Mouse (Mus musculus) stomach, embryonic 15.5 days (tissue): ENCODE results near the gene Fcor. TPM values are rescaled to one million over a fixed set of nuclear protein-coding genes. Genes with fewer than 3 reads are reported as not detected.
A peak's percentile ranks its signal among the peaks of the same experiment; 100 is the strongest.

Experiments used
- ATAC-seq: fragments of 200-750 bp; cut with Nextera tagmentation; 2 replicates; pipeline ENCODE4 v1.8.0; 2017; ENCODE audit warnings: low read depth, moderate number of reproducible peaks, moderate TSS enrichment; ENCODE audit not compliant: insufficient read depth, low FRiP score
- H3K27ac ChIP-seq: fragments of 300-500 bp; sonication (generic); 2 replicates; pipeline ENCODE4 v1.5.1; 2015; ENCODE audit warnings: mild to moderate bottlenecking, inconsistent platforms
- H3K27me3 ChIP-seq: fragments of 300-500 bp; sonication (generic); replicated peaks from 2 replicates; pipeline ENCODE4 v1.6.1; 2015; ENCODE audit warnings: inconsistent platforms
- H3K36me3 ChIP-seq: fragments of 300-500 bp; sonication (generic); 2 replicates; pipeline ENCODE4 v1.6.1; 2015; ENCODE audit warnings: inconsistent platforms
- H3K4me1 ChIP-seq: fragments of 300-500 bp; sonication (generic); 2 replicates; pipeline ENCODE4 v1.6.1; 2015; ENCODE audit warnings: inconsistent platforms
- H3K4me2 ChIP-seq: fragments of 300-500 bp; sonication (generic); 2 replicates; pipeline ENCODE4 v1.6.1; 2015; ENCODE audit warnings: mild to moderate bottlenecking, inconsistent platforms
- H3K4me3 ChIP-seq: fragments of 300-500 bp; sonication (generic); replicated peaks from 2 replicates; pipeline ENCODE4 v1.5.1; 2015; ENCODE audit warnings: inconsistent platforms
- H3K9ac ChIP-seq: fragments of 300-500 bp; sonication (generic); 2 replicates; pipeline ENCODE4 v1.6.1; 2015; ENCODE audit warnings: inconsistent platforms
- H3K9me3 ChIP-seq: fragments of 300-500 bp; sonication (generic); 2 replicates; pipeline ENCODE4 v1.6.1; 2016; ENCODE audit warnings: inconsistent platforms
- WGBS: fragments of 180-500 bp; shearing (Covaris S2); methylation state at CpG from one replicate; pipeline ENCODE4 v1.1.7; 2015; 5-methylcytosine and 5-hydroxymethylcytosine counted together
- polyA plus RNA-seq: library from polyadenylated mRNA; unstranded; fragments of >200 nt; fragmentation: Nextera tagmentation; extraction: Ambion mirVana; gene quantifications from 2 replicates; pipeline ENCODE4 v1.2.1, GENCODE M21; 2015

The Fcor gene
- polyA plus RNA-seq, 1 experiment from 2014 or later = 11.3 TPM

DNA sequence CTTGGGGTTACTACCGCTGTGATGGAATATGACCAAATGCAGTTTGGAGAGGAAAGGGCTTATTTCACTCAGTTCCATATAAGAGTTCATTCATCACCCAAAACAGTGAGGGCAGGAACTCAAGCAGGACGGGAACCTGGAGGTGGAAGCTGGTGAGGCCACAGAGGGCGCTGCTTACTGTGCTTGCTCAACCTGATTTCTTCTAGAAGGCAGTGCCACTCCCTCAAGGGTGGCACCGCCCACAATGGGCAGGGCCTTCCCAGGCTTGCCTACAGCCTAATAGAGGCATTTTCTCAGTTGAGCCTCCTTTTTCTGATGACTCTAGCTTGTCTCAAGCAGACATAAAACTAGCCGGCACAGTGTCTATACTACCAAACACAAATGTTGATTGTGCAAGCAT, 26.4 kb downstream of the Fcor start:
- peak; percentile 80 for ATAC-seq
- H3K9ac ChIP-seq = no peak overlapping the region
- no peaks in the 10 kb centered on the region for H3K27me3 ChIP-seq
- H3K4me3 ChIP-seq = no peak overlapping the region
- H3K27ac ChIP-seq = no peak overlapping the region
- no peak overlapping the region for H3K4me2 ChIP-seq
- no peaks in the 10 kb centered on the region for H3K9me3 ChIP-seq
- H3K36me3 ChIP-seq = no peaks in the 10 kb centered on the region
- WGBS = 23% methylated on average over 5 of the region's 5 CpGs
- H3K4me1 ChIP-seq = no peaks in the 10 kb centered on the region

DNA sequence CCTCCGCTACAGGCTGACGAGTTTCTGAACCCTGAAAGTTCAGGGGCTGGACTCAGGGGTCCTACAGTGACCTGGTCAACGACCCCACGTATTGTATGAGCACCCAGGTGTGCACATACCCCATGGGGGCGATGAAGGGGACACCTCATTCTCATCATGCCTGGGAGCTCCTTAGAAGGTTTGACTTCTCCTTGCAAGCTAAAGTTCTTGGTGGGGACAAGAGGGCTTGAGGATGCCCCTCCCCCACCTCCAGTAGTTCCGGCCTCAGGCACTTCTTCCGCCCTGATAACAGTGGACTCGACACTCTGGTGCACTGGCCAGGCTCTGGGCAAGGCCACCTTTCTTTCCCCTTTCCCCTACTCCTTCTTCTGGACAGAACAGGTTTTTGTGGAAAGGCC, 40.7 kb downstream of the Fcor start:
- H3K27me3 ChIP-seq = 0 out of 2 replicates have a peak, but pooled peaks cover 6% of the 10 kb centered on the region
- H3K4me1 ChIP-seq = peaks cover 11% of the 10 kb centered on the region
- peak overlapping the region; percentile 48; the same call in 1 of the 2 replicates for H3K9ac ChIP-seq
- no peaks in the 10 kb centered on the region for H3K9me3 ChIP-seq
- H3K4me3 ChIP-seq = peak overlapping the region; percentile 66
- WGBS = 11% methylated on average over 8 of the region's 8 CpGs
- peak; percentile 38; the same call in 1 of the 2 replicates for ATAC-seq
- H3K27ac ChIP-seq = no peak overlapping the region
- H3K36me3 ChIP-seq = peaks cover 14% of the 10 kb centered on the region; the same call in 1 of the 2 replicates
- H3K4me2 ChIP-seq = peak overlapping the region; percentile 76

DNA sequence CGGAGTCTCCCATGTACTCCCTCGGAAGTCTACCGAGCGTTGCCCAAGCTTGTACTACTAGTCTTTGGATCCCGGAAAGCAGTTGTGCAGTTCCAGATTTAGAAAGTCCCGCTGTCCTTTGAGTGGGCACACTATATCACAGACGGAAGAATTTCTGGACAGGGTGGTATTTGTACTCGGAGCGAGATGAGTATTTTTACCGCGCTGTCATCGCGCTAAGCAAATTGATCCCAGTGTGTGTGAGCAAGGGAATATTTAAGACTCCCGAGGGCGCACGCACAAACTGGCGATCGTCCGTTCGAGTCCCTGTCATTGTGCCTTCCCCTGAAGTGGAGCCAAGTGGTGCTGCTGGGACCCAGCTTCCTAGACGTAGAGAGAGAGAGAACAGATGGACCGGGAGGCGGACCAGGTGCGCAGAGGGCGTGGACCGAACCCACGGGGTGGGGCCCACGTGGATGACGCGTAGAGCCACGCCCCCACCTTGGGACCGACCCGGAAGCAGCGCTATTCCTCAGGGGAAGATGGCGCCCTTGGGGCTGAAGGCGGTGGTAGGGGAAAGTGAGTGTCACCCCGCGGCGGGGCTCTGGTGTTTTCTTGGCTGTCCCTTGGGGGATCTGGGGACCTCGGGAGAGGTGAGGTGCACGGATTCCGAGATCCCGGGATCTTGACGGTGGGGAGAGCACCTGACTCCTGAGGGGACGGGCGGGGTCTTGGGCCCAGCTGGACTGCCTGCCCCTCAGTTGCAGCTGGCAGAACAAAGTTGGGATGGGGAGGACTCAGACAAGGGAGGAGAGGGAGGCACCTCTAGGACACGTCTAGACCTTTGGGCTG, 41.3 kb downstream of the Fcor start, which contains the start of gene Stxbp2:
Gene Stxbp2 (plus strand): TSS at position 309 of the 831 bp plus-strand sequence.
- Histone ChIP-seq H3K4me3 (peak within 1 kb of the TSS; percentile 66), H3K4me2 (peak within 1 kb of the TSS; percentile 76), H3K27me3 (0 out of 2 replicates have a peak, but pooled peaks cover 6% of the 10 kb centered on the region), H3K9ac (peak within 1 kb of the TSS; percentile 48; the same call in 1 of the 2 replicates), H3K36me3 (peaks cover 12% of the 10 kb centered on the region; the same call in 1 of the 2 replicates), H3K9me3 (no peaks in the 10 kb centered on the region), H3K27ac (no peak within 1 kb of the TSS), H3K4me1 (peaks cover 11% of the 10 kb centered on the region)
- ATAC-seq = peak; percentile 88
- 6% methylated on average over 47 of the region's 47 CpGs for WGBS

DNA sequence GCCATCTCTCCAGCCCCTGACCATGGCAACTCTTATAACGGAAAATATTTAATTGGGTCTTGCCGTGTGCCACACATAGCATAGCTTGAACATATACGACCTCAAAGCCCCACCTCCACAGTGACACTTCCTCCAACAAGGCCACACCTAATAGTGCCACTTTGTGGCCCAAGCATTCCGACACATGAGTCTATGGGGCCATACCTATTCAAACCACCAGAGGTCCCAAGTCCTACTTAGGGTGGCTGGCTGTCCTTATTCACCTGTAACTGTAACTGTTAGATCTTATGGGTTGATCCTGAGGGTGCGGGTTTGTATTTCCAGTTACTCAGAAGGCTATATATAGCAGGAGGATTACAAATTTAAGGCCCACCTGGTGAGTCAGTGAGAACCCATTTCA, 44.1 kb downstream of the Fcor start:
- H3K9ac ChIP-seq = no peak overlapping the region
- H3K4me3 ChIP-seq = no peak overlapping the region
- peaks cover 11% of the 10 kb centered on the region for H3K4me1 ChIP-seq
- H3K36me3 ChIP-seq = no peaks in the 10 kb centered on the region
- H3K9me3 ChIP-seq = no peaks in the 10 kb centered on the region
- H3K27ac ChIP-seq = no peak overlapping the region
- WGBS = 24% methylated on average over 5 of the region's 5 CpGs
- ATAC-seq = no peak
- H3K4me2 ChIP-seq = no peak overlapping the region
- H3K27me3 ChIP-seq = 0 out of 2 replicates have a peak, but pooled peaks cover 6% of the 10 kb centered on the region

DNA sequence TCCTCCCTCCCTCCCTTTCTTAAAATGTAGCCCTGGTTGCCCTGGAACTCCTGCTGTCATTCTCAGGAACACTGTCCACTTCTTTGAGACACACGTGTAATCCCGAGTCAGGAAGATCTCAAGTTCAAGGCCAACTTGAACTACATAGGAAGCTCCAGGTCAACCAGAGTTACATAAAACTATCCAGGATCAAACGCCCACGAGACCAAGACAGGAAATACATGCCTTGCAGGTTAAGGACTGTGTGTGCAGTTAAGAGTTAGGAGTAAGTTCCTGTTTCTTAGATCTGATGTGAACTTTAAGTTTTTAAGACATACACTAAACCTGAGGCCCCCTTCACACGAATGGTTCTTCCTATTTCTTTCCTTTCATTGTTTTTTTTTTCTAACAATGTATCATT, 45.2 kb downstream of the Fcor start:
- Histone ChIP-seq H3K27ac (no peak overlapping the region), H3K9ac (no peak overlapping the region), H3K27me3 (0 out of 2 replicates have a peak, but pooled peaks cover 6% of the 10 kb centered on the region), H3K36me3 (no peaks in the 10 kb centered on the region), H3K4me2 (no peak overlapping the region), H3K9me3 (no peaks in the 10 kb centered on the region), H3K4me1 (peaks cover 12% of the 10 kb centered on the region), H3K4me3 (no peak overlapping the region)
- ATAC-seq = no peak
- WGBS = 56% methylated on average over 5 of the region's 5 CpGs

DNA sequence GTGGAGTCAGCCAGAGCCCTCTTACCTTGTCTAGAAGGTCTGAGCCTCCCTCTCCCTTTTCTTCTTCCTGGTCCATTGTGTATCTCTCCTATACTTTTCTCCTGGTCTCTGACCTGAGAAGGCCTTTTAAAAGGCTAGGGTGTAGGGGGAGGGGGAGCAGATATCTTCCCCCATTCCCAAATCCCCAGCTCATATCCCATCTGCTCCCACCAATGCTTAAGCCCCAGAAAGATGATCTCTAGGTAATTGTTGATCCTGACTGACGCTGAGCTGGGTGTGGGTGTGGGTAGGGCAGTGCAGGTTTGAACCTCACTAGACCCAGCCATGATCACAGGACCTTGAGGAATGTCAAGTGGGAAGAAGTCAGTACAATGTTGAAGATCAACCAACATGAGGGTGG, 46.7 kb downstream of the Fcor start, which contains the start of gene Pcp2:
Gene Pcp2 (minus strand): TSS at position 101 of the 400 bp plus-strand sequence.
- 55% methylated on average over 1 of the region's 1 CpGs for WGBS
- no peak for ATAC-seq

DNA sequence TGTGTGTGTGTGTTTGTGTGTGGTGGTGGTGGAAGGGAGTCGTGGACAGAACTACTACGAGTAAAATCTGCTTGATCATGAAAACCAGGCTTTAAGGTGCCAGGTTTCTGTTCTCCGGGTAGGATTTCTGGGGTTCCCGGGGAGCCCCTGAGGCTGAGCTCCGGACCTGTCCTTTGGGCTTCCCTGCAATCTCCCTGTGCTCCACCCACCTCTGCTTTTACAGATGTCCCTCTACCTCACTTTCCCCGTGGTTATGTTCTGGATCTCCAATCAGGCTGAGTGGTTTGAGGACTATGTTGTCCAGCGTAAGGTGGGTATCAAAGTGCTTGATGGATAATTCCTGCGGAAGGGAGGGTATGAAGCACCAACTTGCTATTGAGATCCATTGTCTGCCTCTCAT, 50.0 kb downstream of the Fcor start:
- no peak overlapping the region for H3K9ac ChIP-seq
- ATAC-seq = no peak
- H3K4me3 ChIP-seq = peak overlapping the region; percentile 81
- H3K4me2 ChIP-seq = peak overlapping the region; percentile 80
- H3K27ac ChIP-seq = no peak overlapping the region
- peaks cover 15% of the 10 kb centered on the region for H3K4me1 ChIP-seq
- H3K27me3 ChIP-seq = no peaks in the 10 kb centered on the region
- H3K36me3 ChIP-seq = peaks cover 6% of the 10 kb centered on the region; the same call in 1 of the 2 replicates
- no peaks in the 10 kb centered on the region for H3K9me3 ChIP-seq
- 68% methylated on average over 8 of the region's 8 CpGs for WGBS

More for the DNA sequence above, 46.7 kb downstream of the Fcor start, which contains the start of gene Pcp2:
- Histone ChIP-seq H3K36me3 (no peaks in the 10 kb centered on the region), H3K9me3 (no peaks in the 10 kb centered on the region), H3K27me3 (0 out of 2 replicates have a peak, but pooled peaks cover 6% of the 10 kb centered on the region), H3K27ac (no peak within 1 kb of the TSS), H3K4me3 (no peak within 1 kb of the TSS), H3K9ac (no peak within 1 kb of the TSS), H3K4me1 (peaks cover 6% of the 10 kb centered on the region), H3K4me2 (no peak within 1 kb of the TSS)

DNA sequence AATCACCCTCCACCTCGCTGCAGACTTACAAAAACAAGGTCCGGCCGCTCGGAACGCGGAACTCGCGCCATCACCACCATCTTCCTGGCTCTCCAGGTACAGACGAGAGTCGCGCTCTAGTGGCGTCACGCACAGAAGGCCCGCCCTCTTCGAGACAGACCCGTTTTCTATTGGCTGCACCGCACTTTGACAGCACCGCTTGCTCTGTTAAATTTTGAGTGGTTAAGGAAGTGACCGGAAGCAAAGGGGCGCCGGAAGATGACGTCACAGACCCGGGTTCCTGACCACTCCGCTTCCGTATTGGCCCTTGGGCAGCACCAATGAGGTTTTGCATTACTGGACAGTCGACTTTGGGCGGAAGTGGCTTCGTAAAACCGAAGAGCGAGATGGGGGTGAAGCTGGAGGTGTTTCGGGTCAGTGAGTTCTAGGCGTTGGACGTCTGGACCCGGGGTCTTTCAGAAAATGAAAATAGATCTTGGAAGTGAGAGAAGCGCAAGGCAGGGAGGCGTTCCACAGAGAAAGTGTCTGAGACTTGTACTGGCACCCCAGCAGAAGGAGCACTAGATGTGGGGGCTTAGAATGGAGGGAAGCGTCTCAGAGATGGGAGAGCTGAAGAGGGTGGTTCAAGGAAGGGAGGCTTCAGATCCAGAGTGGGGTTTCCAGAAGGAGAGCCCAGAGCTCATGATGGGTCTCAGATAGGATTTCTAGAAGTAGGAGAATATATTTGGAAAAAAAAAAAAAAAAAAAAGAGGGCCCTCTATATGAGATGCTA, 50.8 kb downstream of the Fcor start, which contains the start of the genes Xab2 and Pet100:
Gene Xab2 (minus strand): TSS at position 118 of the 772 bp plus-strand sequence.
Gene Pet100 (plus strand): TSS at position 350 of the 772 bp plus-strand sequence.
- Histone ChIP-seq H3K4me3 (peak within 1 kb of the TSS; percentile 81), H3K4me1 (peaks cover 15% of the 10 kb centered on the region), H3K27ac (no peak within 1 kb of the TSS), H3K9me3 (no peaks in the 10 kb centered on the region), H3K36me3 (peaks cover 11% of the 10 kb centered on the region), H3K9ac (peak within 1 kb of the TSS; percentile 77), H3K27me3 (no peaks in the 10 kb centered on the region), H3K4me2 (peak within 1 kb of the TSS; percentile 80)
- ATAC-seq = peak; percentile 99
- under 1% methylated on average over 37 of the region's 37 CpGs for WGBS

Other genes with a start within 250 kb of the Fcor start
- 10.7 and 10.8 TPM in 2 replicates for gene Pex11g, start 204.7 kb downstream of the Fcor start, polyA plus RNA-seq
- not detected in 2 replicates for gene Tex45, start 201.5 kb downstream of the Fcor start, polyA plus RNA-seq
- 34.5 and 38.6 TPM in 2 replicates for gene Zfp358, start 179.2 kb downstream of the Fcor start, polyA plus RNA-seq
- gene Mcoln1, start 171.9 kb downstream of the Fcor start, polyA plus RNA-seq = 47.7 and 48.5 TPM in 2 replicates
- gene Pnpla6, start 157.0 kb downstream of the Fcor start, polyA plus RNA-seq = 27.9 and 35.5 TPM in 2 replicates
- gene C330021F23Rik, start 104.4 kb downstream of the Fcor start, polyA plus RNA-seq = 1.8 and 2.7 TPM in 2 replicates
- 16.7 and 17.2 TPM in 2 replicates for gene Camsap3, start 85.1 kb downstream of the Fcor start, polyA plus RNA-seq
- 48.9 and 49.2 TPM in 2 replicates for gene Xab2, start 51.0 kb downstream of the Fcor start, polyA plus RNA-seq
- gene Pet100, start 50.8 kb downstream of the Fcor start, polyA plus RNA-seq = 85.1 and 98.6 TPM in 2 replicates
- gene Pcp2, start 46.8 kb downstream of the Fcor start, polyA plus RNA-seq = 0.17 TPM in 1 of 2 replicates, not detected in the other
- gene Stxbp2, start 41.4 kb downstream of the Fcor start, polyA plus RNA-seq = 105 and 118 TPM in 2 replicates
- 0.15 TPM in 1 of 2 replicates, not detected in the other for gene Retn, start 16.6 kb downstream of the Fcor start, polyA plus RNA-seq
- 2.9 and 3.2 TPM in 2 replicates for gene Mcemp1, start 6.6 kb downstream of the Fcor start, polyA plus RNA-seq
- gene Trappc5, start 3.9 kb upstream of the Fcor start, polyA plus RNA-seq = 35.0 and 36.3 TPM in 2 replicates
- 0.17 and 0.22 TPM in 2 replicates for gene Fcer2a, start 21.8 kb upstream of the Fcor start, polyA plus RNA-seq
- 0.35 TPM in 1 of 2 replicates, not detected in the other for gene Clec4g, start 48.3 kb upstream of the Fcor start, polyA plus RNA-seq
- gene Cd209a, start 76.6 kb upstream of the Fcor start, polyA plus RNA-seq = 0.21 and 0.35 TPM in 2 replicates
- 0.06 TPM in 1 of 2 replicates, not detected in the other for gene Cd209e, start 181.9 kb upstream of the Fcor start, polyA plus RNA-seq
- gene Cd209d, start 206.2 kb upstream of the Fcor start, polyA plus RNA-seq = not detected in 2 replicates